Mouse (Mus musculus) small intestine, adult 2 months (tissue): ENCODE results near the gene Dnajc25. TPM values are rescaled to one million over a fixed set of nuclear protein-coding genes. Genes with fewer than 3 reads are reported as not detected.

ENCODE experiments used
- H3K27ac ChIP-seq: fragments of 200-500 bp; 2 replicates; pipeline ENCODE4 v1.5.1; 2012; ENCODE audit warnings: low read depth, low read length, control low read depth, inconsistent platforms; ENCODE audit not compliant: insufficient read depth
- H3K27me3 ChIP-seq: fragments of 200-500 bp; 2 replicates; pipeline ENCODE4 v1.6.1; 2012; ENCODE audit warnings: mild to moderate bottlenecking, moderate library complexity, low read length, inconsistent platforms; ENCODE audit not compliant: control insufficient read depth, insufficient read depth
- H3K36me3 ChIP-seq: fragments of 200-500 bp; 2 replicates; pipeline ENCODE4 v1.6.1; 2012; ENCODE audit warnings: mild to moderate bottlenecking, low read length, control low read depth, inconsistent platforms; ENCODE audit not compliant: control insufficient read depth, insufficient read depth
- H3K4me1 ChIP-seq: fragments of 200-500 bp; 2 replicates; pipeline ENCODE4 v1.6.1; 2012; ENCODE audit warnings: low read length, inconsistent platforms, mixed read lengths; ENCODE audit not compliant: control insufficient read depth, insufficient read depth, insufficient read length
- H3K4me3 ChIP-seq: fragments of 200-500 bp; 2 replicates; pipeline ENCODE4 v1.5.1; 2012; ENCODE audit warnings: low read depth, mild to moderate bottlenecking, control low read depth, inconsistent platforms, low read length, moderate library complexity
- CTCF ChIP-seq: fragments of 200-500 bp; IDR thresholded peaks from 2 replicates; pipeline ENCODE4 v1.5.1; 2012; ENCODE audit warnings: low read depth, mild to moderate bottlenecking, control low read depth, inconsistent platforms, low read length, moderate library complexity, mixed read lengths; ENCODE audit not compliant: insufficient replicate concordance, insufficient read length; ENCODE audit errors: extremely low read depth
- POLR2A ChIP-seq: fragments of 200-500 bp; IDR thresholded peaks from 2 replicates; pipeline ENCODE4 v1.6.1; 2012; ENCODE audit warnings: low read depth, mild to moderate bottlenecking, control low read depth, inconsistent platforms, low read length, moderate library complexity
- WGBS: fragments of 180-500 bp; shearing (Covaris S2); methylation state at CpG from one replicate; pipeline ENCODE4 v1.1.7; 2018; 5-methylcytosine and 5-hydroxymethylcytosine counted together
- polyA plus RNA-seq: library from polyadenylated mRNA; depleted of rRNA; stranded (reverse); fragments of >200 nt; gene quantifications from 2 replicates; pipeline ENCODE4 v1.2.3, GENCODE M21; 2012; rRNA removed

The Dnajc25 gene
- 4.2 and 4.7 TPM in 2 replicates for polyA plus RNA-seq

DNA sequence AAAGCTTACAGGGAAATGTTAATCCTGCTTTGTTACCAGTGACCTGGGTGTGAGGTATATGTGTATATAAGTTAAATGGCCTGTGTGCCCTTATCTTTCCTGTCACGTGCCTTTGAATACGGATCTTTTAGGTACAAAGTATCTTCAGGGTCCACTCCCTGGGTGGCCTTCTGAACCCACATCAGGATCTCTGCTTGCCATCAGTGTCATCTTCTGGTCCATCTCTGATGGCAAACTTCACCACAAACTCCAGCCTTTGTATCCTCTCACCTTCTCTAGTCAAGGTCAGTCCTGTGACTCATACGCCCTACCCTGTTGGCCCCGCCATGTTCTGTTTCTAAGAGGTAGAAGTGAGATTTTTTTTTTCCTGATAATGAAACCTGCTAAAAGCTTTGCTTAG, at the start of gene Dnajc25:
Dnajc25 (plus strand) TSS at position 301 of the 400 bp plus-strand sequence.
- no peak for TF ChIP-seq POLR2A
- no peak for TF ChIP-seq CTCF
- 25% methylated on average over 4 of the region's 4 CpGs for WGBS
- peaks cover 36% of the 10 kb centered on the region; the same call in 1 of the 2 replicates for H3K4me1 ChIP-seq
- peak within 1 kb of the TSS; percentile 42 for H3K4me3 ChIP-seq
- H3K27me3 ChIP-seq: no peaks in the 10 kb centered on the region
- H3K27ac ChIP-seq: peak within 1 kb of the TSS; percentile 95
- no peaks in the 10 kb centered on the region for H3K36me3 ChIP-seq

DNA sequence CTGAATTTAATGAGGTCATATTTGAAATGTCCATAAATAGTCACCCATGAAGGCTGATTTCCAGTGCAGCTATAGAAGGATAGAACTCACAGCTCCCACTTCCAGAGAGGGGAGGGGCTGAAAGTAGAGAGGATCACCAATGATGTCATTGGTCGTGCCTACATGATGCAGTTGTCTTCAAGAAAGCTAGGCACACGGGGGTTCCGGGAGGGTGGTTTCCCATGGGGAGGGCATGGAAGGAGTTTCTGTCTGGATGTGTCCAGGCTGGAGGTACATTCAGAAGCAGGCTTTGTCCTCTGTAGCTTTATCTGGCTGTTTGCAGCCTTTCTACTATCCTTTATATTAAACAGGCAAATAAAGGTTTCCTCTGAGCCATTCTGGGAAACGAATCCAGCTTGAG, 46.5 kb upstream of the Dnajc25 start:
- no peak overlapping the region for H3K27ac ChIP-seq
- H3K27me3 ChIP-seq: no peaks in the 10 kb centered on the region; the same call in 1 of the 2 replicates
- 81% methylated on average over 4 of the region's 4 CpGs for WGBS
- TF ChIP-seq POLR2A (no peak), CTCF (no peak)
- no peak overlapping the region for H3K4me3 ChIP-seq
- H3K36me3 ChIP-seq: no peaks in the 10 kb centered on the region
- peaks cover 3% of the 10 kb centered on the region; the same call in 1 of the 2 replicates for H3K4me1 ChIP-seq

DNA sequence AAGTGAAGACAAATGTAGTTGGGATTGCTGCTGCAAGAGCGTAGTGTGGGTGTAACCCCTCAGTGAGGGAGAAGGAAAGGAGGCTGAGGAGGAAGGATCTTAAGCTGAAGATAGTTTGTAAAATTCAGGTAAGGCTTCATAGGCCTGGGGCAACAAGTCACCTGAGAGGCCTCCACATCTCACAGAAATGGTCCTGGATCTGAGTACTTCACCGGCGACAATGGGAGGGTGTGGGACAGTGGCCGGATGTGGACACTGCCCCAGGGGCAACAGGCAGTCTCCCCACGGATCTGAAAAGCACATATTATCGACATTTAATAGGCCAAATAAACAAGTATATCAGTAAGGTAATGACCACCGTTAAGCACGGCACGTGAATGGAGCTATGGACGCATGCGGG, 42.2 kb upstream of the Dnajc25 start:
- Histone ChIP-seq H3K36me3 (no peaks in the 10 kb centered on the region), H3K4me1 (no peaks in the 10 kb centered on the region), H3K4me3 (no peak overlapping the region), H3K27ac (no peak overlapping the region), H3K27me3 (no peaks in the 10 kb centered on the region)
- 89% methylated on average over 11 of the region's 11 CpGs for WGBS
- TF ChIP-seq CTCF (peak; percentile 10; the same call in 1 of the 2 replicates), POLR2A (no peak)

DNA sequence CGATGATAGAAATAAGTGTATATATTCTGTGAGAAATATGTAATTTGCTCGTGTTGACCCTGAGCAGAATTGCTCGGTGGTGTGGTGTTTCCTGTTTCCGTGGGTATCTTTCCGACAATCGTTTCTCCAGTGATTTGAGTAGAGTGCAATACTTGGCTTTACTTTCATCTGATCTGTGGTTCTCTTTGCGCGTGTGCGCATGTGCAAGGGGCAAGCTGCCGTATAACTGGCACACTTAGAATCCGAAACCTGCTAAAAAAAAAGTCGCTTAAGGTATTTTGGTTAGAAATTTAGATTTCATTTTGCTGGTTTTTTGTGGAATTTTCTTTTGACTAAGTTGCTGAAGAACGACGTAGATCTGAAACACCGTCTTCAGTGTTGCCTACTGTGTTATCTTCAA, 33.1 kb upstream of the Dnajc25 start:
- H3K36me3 ChIP-seq: peaks cover 2% of the 10 kb centered on the region; the same call in 1 of the 2 replicates
- H3K4me1 ChIP-seq: peaks cover 5% of the 10 kb centered on the region; the same call in 1 of the 2 replicates
- WGBS: 91% methylated on average over 15 of the region's 15 CpGs
- no peak for TF ChIP-seq POLR2A
- TF ChIP-seq CTCF: no peak
- no peak overlapping the region for H3K4me3 ChIP-seq
- no peak overlapping the region for H3K27ac ChIP-seq
- no peaks in the 10 kb centered on the region for H3K27me3 ChIP-seq

DNA sequence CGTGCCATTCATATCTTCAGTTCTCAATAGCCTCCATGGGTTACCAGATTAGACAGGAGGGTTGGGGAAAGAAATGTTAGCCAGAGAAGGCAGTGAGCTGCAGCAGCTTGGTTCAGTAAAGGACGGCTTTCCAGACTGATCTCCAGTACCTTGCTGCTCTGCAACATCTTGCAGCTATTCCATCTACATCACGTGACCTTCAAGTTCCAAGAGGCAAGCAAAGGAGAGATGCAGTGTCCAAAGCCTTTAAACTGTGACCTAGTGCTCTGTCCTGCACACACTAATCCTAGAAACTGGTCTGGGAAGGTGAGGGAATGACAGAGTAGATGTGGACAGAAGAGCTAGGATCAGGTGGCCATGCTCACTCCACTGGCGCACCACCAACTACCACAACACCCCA, 31.6 kb upstream of the Dnajc25 start:
- 97% methylated on average over 4 of the region's 4 CpGs for WGBS
- Histone ChIP-seq H3K27me3 (no peaks in the 10 kb centered on the region), H3K36me3 (peaks cover 2% of the 10 kb centered on the region; the same call in 1 of the 2 replicates), H3K4me1 (peaks cover 5% of the 10 kb centered on the region; the same call in 1 of the 2 replicates), H3K27ac (no peak overlapping the region), H3K4me3 (no peak overlapping the region)
- TF ChIP-seq POLR2A (no peak), CTCF (no peak)

DNA sequence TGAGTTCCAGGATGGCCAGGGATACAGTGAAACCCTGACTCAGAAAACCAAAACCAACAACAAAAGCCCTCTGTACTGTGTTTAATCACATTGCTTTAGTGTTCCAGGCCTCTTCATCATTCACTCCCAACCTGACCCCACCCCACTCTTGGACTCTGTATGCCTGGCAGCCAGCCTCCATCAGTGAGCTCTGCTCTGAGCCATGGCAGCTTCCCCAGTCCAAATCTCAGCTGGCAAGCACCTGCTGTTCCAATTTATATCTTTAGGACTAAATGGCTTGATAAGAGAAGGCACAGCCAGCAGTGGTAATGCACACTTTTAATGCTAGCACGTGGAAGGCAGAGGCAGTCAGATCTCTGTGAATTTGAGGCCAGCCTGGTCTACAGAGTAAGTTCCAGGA, 29.7 kb upstream of the Dnajc25 start:
- H3K4me1 ChIP-seq: peaks cover 5% of the 10 kb centered on the region; the same call in 1 of the 2 replicates
- H3K27ac ChIP-seq: no peak overlapping the region
- WGBS: 37% methylated on average over 1 of the region's 1 CpGs
- H3K4me3 ChIP-seq: no peak overlapping the region
- TF ChIP-seq POLR2A (no peak), CTCF (no peak)
- H3K27me3 ChIP-seq: no peaks in the 10 kb centered on the region
- peaks cover 8% of the 10 kb centered on the region for H3K36me3 ChIP-seq

DNA sequence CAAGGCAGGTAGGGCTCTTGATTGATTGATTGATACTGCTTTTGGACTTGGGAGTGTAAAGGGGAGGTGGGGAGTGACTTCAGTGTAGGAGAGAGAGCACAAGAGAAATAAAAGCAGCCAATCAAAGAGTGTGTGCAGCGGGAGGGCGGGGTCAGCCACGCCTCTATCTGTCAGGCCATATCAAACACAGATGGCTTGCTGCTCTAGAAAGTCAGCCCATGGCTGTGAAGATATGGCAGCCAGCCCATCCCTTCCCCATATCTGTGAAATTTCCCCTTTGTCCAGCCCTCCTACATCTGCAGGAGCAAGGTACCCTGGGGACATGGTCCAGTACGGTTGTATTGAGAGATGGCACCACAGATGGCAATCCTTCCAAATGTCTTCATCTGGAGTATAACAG, 24.2 kb upstream of the Dnajc25 start:
- no peaks in the 10 kb centered on the region; the same call in 1 of the 2 replicates for H3K4me1 ChIP-seq
- H3K36me3 ChIP-seq: peaks cover 37% of the 10 kb centered on the region
- 68% methylated on average over 4 of the region's 4 CpGs for WGBS
- no peaks in the 10 kb centered on the region for H3K27me3 ChIP-seq
- no peak overlapping the region for H3K27ac ChIP-seq
- TF ChIP-seq CTCF (no peak), POLR2A (no peak)
- H3K4me3 ChIP-seq: no peak overlapping the region

DNA sequence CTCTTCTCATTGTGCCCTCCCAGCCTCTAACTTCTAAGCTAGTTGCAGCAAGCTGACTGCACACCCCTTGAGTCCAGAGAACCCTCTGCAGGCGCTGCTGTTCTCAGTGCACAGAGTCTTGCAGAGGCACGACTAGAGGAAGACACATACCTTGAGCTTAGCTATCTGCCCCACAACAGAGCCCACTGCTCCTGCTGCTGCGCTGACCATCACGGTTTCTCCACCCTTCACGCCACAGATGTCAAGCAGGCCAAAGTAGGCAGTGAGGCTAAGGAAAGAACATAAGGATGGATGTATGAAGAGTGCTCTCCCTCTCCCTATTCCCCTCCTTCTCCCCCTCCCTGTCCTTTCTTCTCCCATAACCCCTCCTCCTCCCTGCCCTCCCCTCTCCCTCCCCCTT, 19.2 kb upstream of the Dnajc25 start:
- Histone ChIP-seq H3K4me1 (no peaks in the 10 kb centered on the region), H3K27me3 (no peaks in the 10 kb centered on the region), H3K27ac (no peak overlapping the region), H3K4me3 (no peak overlapping the region), H3K36me3 (peaks cover 42% of the 10 kb centered on the region)
- TF ChIP-seq POLR2A: no peak
- TF ChIP-seq CTCF: no peak
- WGBS: 95% methylated on average over 5 of the region's 5 CpGs
